Mouse (Mus musculus) right cerebral cortex, postnatal 10 days (tissue): ENCODE results near the gene Gm10024.
"Not testable (repeated sequence)": the region's sequence is repeated elsewhere in the genome, so short reads cannot be mapped to it uniquely, and the experiment has no call there.

Experiments used
- DNase-seq, 2 experiments: peaks; one replicate each; pipeline ENCODE4 v3.0.0; 2021; ENCODE audit warnings: low spot score in 2 of 2

Gene Gm10024

DNA sequence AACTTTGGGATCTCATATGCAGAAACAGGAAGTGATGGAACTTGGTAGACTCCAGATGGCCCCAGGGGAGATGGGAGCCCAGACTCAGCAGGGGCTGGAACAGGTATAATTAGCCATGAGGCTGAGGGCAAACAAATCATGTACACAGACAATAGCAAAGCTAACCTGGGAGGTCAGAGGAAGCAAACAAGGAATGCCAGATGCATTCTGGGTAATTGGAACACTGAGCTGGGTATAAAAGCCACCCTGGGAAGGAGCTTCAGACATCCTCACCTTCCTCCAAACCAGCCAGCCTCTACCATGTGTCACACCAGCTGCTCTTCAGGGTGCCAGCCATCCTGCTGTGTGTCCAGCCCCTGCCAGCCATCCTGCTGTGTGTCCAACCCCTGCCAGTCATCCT lies at the start of gene Gm10024:
Gm10024 (plus strand) TSS at position 301 of the 400 bp plus-strand sequence.
- DNase-seq, result not testable (repeated sequence)

DNA sequence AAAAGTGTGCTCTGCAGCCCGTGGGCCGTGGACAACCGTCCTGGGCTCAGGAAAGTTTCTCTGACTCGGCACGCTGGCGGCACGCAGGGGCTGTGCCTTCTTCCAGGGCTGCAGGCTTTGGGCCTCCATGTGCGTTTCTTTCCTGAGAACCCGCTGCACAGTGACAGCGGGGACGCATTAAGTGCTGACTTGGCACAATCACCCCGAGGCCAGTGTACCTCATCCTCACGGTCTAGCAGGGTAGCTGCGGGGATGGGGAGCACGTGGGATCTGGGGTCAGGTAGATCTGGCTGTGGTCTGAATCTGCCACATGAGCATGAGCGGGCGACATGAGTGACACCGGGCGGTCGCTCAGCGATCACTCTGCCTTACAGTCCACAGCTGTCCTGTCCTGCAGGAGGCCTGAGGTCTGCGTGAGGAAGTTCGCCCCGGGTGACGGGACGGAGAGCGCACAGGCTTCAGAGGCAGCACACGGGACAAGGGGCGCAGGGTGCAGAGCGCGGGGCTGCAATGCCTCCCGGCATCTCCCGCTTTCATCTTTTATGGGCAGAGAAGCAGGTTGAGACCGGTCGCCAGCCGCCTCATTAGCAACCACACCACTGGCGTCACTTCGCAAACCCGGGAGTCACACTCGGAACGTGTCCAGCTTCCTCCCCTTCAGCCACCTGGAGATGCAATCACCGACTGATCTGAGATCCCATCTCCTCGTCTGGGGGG lies 47.1 kb upstream of the Gm10024 start:
- DNase-seq, result no peak

DNA sequence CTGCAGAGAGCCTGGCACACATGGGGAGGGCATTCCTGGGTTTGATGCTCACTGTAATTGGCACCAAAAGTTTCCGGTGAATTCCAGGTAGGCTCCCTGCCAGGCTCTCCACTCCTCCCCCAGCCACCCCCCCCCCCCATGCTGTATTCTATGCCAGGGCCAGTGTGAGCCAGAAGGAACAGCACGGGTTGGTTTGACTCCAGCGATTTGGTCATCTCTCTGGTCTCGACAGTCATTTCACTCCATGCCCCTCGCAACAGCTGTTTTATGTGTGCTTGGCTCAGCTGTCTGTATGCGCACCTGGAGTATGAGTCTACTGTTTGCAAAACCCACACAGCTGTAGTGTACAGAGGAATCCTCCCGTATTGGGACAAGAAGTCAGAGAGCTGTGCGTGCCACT lies 44.9 kb upstream of the Gm10024 start:
- DNase-seq, result no peak

DNA sequence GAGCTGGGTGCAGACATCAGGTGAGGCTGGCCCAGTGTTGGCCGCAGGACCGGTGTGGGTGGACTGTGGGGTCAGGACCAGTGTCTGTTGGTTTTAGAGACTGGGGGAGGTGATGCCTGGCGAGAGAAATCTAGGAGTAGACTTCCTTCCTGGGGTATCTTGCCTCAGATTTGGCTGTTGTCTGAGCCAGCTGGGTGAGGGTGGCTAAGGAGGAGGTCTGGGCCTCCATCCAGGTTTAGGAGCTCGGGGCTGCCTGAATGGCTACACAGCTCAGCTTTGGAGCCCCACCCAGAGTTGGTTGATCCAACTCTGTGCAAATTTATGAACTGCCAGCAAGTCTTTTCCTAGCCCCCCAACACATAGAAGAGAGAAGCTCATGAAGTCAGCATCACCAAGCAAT lies 43.9 kb upstream of the Gm10024 start:
- peak; percentile 50 to 54 for DNase-seq

DNA sequence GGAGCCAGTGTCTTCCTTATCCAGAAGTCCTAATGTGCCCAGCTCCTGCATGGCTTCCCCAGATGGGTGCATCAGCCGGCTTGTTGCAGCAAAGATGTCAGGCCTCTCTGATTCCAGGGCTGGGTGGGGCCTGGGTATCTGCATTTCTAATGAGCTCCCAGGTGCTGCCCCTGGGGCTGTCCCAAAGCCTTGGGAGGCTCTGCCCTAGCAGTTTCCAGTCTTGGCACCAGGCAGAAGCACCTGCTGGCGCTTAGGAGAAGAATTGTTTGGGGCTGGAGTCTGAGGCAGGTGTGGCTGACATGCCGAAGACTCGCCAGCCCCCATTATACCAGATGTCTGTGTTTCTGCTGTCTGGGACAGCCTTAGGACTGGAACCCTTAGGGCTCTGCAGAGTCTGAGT lies 40.5 kb upstream of the Gm10024 start:
- no peak for DNase-seq

DNA sequence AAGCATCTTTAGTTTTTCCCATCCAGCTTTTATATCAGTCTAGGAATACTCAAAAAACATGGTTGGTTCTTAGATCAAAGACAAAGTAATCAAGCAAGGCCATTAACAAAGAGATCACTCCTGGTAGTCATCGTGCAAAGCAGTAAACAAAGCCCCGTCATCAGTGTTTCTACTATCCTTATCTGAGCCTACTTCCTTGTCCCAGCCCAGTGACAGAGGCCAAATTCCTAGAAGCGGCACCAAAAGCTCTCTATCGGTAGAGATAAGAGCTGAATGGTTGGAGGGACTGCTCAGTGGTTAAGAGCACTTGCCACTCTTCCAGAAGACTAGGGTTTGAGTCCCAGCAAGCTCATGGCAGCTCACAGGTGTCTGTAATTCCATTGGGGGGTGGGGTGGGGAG lies 39.7 kb upstream of the Gm10024 start:
- no peak for DNase-seq

DNA sequence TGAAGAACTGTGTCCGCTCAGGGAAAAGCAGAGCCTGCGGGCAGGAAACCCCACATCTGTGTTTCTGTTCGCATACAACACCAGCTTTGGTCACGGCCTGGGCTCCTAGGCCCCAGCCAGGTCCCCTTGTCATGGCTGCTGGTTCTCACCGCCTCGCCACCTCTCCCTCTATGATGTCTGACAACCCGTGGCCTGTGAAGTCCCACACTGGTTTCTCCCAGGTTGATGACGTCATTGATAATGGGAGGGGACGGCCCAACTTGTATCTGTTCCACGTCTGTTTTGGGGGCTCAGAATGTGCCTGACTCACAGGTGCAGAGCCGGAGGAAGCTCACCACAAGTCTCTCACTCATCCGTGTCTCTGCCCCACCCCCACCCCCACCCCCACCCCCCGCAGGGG lies 37.5 kb upstream of the Gm10024 start:
- no peak for DNase-seq

DNA sequence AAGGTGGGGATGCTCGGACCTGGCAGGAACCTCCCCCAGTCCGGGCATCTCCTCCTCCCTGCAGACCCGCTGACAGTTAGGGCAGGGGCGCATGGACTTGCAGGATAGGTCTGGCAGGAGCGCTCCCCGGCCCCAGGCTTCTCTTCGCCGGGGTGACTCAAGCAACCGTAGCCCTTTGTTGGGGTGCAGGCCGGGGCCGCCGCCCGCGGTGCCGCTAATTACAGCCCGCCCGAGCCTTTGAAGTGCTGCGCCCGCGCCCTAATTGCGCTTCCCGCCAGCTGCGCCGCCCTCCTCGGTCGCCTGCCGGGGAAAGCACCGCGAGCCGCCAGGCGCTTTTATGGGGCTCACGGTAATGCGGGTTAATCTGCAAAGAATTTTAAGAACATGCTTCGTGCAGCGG lies 33.7 kb upstream of the Gm10024 start:
- peak in 1 of 2 experiments; percentile 39 for DNase-seq

DNA sequence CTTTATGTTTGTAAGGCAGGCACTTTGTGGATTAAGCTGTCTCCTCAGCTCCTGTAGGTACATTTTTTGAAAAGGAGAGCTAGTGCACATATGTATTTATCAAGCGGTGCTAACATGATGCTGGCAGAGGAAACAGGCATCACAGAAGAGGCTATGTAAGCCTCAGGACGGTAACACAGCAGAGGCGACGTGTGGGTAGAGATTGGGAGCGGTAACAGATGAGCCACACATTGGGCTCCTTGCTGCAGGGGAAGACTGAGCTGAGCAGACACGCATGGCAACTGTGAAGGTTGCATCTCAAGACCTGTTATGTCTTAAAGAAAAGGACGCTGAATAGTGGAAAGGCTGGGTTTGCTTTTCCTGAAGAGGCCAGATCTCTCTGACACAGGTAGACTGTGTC lies 28.3 kb upstream of the Gm10024 start:
- no peak for DNase-seq

DNA sequence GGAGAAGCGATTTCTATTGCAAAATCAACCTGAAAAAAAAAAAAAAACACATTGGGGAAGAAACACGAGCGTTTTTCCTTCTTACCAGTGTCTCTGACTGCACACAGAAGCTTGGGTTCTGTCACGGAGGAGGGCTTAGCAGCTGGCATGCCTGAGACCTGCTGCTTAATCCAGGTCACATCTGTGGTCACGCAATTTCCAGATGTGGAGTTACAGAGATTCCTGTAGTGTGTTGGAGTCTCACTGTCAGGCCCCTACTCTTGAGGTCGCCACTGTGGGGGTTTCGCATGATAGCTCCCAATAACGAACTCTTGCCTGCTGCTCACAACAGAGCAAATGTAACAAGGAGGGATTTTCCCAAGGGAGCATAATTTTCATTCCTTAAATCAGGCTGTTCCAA lies 27.1 kb upstream of the Gm10024 start:
- DNase-seq, result no peak

DNA sequence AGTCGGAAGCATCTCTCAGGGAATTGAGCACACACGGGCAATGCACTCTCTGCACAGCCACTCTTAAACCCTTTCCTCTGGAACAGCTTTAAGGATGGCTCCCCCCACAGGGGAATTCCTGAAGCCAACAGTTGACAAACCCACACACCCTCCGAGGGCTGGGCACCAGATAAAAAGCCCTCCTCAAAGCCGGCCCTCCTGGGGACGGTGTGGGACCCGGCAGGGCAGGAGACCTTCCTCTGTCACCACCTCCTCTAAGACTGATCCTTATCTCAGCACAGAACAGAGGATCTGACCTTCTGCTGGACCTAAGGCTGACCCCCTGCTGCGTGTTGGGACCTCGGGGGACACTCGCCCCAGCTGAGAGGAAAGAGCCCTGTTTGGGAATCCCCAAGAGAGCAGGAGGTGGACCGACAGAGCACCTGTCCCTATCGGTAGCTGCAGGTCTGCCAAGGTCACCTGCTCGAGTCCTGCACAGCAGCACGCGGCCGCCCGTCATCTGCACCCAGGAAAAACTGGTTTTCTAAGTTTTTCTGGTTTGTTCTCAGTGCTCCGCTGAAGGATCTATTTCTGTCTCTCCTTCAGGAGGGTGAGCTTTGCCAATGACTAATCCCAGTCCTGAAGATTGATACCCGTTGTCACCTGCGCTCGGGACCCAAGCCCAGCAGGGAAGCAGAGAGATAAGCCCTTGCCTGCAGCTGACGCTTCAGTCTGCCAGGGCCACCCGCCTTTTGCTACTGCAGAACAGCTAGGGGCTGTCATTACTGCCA lies 25.2 kb upstream of the Gm10024 start, which contains the start of gene Tspear:
Tspear (plus strand) TSS at position 675 of the 770 bp plus-strand sequence.
- no peak for DNase-seq

DNA sequence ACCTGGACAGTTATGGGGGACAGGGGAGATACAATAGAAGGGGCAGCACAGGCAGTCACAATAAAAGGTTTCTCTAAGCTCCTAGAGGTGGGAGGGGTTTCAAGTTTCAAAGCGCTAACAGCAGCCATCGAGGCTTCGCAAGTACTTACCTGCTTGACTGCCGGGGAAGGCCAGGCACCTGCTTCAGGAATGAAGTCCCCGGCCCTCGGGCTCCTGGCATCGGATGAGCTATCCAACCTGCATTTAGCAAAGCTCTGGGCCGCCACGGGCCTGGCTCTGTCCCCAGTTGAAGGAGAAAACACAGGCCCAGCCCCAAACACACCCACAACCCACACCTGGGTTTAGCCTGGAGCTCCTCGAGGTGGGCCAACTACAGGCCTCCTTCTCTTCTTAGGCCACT lies 24.2 kb upstream of the Gm10024 start:
- no peak for DNase-seq

DNA sequence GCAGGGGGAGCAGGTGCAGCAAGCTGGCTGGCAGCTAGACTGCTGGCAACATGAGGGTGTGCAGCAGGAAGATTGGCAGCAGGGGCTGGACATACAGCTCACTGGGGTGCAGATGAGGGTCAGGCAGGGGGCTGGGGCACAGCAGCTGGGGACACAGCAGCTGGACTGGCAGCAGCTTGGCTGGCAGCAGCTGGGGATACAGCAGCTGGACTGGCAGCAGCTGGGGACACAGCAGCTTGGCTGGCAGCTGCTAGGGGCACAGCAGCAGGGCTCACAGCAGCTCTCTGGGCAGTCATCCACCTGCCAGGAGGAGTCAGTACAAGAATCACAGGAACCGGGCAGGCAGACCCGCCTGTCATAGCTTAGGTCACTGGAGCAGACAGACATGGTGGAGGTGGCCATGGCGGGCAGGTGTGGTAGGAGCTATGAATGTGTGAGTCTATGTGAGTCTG lies 20.9 kb upstream of the Gm10024 start, which contains the start of gene Gm19402:
Gm19402 (minus strand) TSS at position 402 of the 452 bp plus-strand sequence.
- not testable (repeated sequence) for DNase-seq

DNA sequence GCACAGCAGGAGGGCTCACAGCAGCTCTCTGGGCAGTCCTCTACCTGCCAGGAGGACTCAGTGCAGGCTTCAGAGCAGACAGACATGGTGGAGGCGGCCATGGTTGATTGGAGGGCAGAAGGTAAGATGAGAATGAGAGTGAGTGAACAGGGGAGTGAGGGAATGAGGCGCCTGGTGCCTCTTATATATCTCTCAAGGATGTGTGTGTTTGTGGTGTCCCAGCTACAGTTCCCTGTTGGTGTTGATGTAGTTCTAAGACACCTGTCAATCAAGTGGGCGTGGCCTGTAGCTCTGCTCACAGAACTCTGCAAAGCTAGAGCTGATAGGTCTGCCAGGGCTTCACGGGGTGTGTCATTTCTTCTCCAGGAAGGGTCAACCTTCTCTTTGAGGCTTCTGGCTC lies 14.1 kb upstream of the Gm10024 start, which contains the start of gene Gm9508:
Gm9508 (minus strand) TSS at position 101 of the 400 bp plus-strand sequence.
- no peak for DNase-seq

DNA sequence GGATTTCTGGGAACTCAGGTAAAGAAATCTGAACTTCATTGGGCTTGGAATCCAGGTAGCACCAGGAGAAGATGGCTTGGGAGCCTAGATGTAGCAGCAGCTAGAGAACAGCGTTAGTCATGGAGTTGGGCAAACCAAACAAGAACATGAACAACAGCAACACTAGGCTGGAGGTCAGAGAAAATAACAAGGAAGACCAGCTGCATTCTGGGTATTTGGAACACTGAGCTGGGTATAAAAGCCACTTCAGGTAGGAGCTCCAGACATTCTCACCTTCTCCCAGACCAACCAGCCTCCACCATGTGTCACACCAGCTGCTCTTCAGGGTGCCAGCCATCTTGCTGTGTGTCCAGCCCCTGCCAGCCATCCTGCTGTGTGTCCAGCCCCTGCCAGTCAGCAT lies 4.9 kb upstream of the Gm10024 start, which contains the start of gene Gm10272:
Gm10272 (plus strand) TSS at position 301 of the 400 bp plus-strand sequence.
- no peak for DNase-seq

DNA sequence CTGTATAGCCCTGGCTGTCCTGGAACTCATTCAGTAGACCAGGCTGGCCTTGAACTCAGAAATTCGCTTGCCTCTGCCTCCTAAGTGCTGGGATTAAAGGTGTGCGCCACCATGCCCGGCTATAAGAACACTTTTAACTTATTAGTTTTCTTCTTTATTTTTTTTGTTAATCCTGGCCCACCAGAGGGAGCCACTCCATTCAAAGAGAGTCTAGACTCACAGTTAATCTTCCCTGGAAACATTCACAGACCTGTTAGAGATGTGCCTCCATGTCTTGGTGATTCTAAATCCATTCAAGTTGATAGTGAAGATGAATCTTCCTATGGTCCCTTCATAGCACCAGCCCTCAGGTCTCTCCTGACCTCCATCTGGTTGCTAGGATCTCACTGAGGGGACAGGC lies 1.4 kb upstream of the Gm10024 start:
- no peak for DNase-seq

DNA sequence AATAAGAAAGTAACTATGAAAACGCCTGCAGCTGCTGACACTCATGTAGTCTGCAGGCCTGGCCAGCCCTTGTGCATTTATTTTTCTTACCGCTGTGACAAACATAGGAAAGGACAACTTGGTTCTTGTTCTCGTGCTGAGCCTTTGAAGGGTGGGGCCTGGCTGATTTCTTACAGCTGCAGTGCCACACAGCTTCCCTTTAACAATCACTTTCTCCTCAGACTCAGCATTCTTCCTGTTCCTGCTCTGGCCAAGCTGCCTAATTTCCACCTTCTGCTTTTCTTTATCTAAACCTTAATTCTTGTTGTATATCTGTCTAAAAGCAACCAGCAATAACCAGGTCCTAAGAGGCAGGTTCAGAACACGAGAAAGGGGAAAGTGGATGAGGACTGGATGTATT lies 2.5 kb downstream of the Gm10024 start:
- no peak for DNase-seq

DNA sequence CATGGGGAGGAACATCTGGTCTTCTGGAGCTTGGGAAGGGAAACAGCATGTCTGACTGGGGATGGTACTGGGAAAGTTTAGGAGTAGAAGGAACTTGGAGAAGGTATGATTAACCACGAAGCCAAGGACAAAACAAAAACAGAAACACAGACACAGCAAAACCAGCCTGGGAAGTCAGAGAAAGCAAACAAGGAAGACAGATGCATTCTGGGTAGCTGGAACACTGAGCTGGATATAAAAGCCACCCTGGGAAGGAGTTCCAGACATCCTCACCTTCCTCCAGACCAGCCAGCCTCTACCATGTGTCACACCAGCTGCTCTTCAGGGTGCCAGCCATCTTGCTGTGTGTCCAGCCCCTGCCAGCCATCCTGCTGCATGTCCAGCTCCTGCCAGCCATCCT lies 4.2 kb downstream of the Gm10024 start, which contains the start of gene Gm10142:
Gm10142 (plus strand) TSS at position 301 of the 400 bp plus-strand sequence.
- DNase-seq, result no peak

DNA sequence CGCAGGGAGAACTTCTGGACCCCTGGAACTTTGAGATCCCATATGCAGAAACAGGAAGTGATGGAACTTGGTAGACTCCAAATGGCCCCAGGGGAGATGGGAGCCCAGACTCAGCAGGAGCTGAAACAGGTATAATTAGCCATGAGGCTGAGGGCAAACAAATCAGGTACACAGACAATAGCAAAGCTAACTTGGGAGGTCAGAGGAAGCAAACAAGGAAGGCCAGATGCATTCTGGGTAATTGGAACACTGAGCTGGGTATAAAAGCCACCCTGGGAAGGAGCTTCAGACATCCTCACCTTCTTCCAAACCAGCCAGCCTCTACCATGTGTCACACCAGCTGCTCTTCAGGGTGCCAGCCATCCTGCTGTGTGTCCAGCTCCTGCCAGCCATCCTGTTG lies 9.0 kb downstream of the Gm10024 start, which contains the start of gene Krtap12-1:
Krtap12-1 (plus strand) TSS at position 301 of the 400 bp plus-strand sequence.
- not testable (repeated sequence) for DNase-seq

DNA sequence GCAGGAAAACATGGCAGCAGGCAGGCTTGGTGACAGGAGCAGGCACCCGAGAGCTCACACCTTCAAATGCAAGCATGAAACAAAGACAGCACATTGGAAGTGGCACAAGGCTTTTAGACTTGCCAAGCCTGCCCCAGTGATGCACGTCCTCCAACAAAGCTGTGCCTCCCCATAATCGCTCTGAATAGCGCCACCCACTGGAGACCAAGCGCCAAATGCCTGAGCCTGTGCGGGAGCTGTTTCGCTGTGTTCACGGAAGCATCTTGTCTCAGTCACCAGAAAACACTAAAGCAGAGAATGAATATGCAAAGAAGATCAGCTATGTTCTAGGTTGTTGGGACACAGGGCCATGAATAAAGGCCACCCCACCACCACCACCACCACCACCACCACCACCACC lies 13.6 kb downstream of the Gm10024 start:
- DNase-seq, result no peak

DNA sequence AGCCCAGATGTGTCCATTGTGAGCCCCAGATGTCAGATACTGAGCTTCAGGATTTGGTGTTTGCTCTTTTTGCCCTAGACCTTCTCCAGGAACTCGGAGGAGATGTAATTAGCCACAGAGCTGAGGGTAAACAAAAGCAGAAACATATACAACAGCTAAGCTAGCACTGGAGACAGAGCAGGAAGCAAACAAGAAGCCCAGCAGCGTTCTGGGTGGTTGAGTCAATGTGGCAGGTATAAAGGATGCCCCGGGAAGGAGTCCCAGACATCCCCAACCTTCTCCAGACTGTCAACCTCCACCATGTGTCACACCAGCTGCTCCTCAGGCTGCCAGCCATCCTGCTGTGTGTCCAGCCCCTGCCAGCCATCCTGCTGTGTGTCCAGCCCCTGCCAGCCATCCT lies 14.9 kb downstream of the Gm10024 start, which contains the start of gene Gm10100:
Gm10100 (plus strand) TSS at position 301 of the 400 bp plus-strand sequence.
- no peak for DNase-seq

DNA sequence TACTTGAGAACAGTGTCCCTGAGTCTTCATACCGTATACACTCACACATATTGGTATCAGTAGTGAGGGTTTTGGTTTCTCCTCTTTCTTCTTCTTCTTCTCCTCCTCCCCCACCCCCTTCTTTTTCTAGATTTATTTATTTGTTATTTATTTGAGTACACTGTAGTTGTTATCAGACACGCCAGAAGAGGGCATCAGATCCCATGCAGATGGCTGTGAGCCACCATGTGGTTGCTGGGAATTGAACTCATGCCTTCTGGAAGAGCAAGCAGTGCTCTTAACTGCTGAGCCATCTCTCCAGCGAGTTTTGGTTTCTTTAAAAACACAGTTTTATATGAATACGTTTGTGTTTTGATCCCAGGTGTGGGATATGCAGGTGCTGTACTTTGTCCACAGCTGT lies 17.0 kb downstream of the Gm10024 start:
- DNase-seq, result no peak
